Comparison of ENCODE assay signal across 21 mouse cellular contexts in genomic region chr7:138401641-138402040, GRCm38 (mm10). TPM values are rescaled to one million over a fixed set of nuclear protein-coding genes. Genes with fewer than 3 reads are reported as not detected.
DNase-seq lines count a peak whose midpoint lies in the region; ATAC-seq lines count a peak whose summit lies in the region.
"Had no signal": no experiment of that assay in that cellular context is flagged by ENCODE, and none has a peak within 500 bp of the region (broad histone marks: within the 10 kb centered on the region; RNA-seq: fewer than 3 reads in every experiment).

No protein-coding gene starts in this region.

- WGBS in liver, embryonic 11.5 days, result 84% methylated on average over 5 of the region's 5 CpGs

- ATAC-seq in liver, embryonic 11.5 days (replicated peaks; ENCODE audit: low FRiP score), result no peak
- ATAC-seq: activated CD4-positive, CD25-positive, alpha-beta regulatory T cell, adult 4 months; CD4-positive, CD25-positive, alpha-beta regulatory T cell, adult 4 months; Patski had no signal

- no peak overlapping the region for H3K27ac ChIP-seq in liver, embryonic 11.5 days (ENCODE audit: low read depth, low read length)

- no peak overlapping the region for H3K9ac ChIP-seq in liver, embryonic 11.5 days (ENCODE audit: low read depth, low read length)

- H3K4me2 ChIP-seq in liver, embryonic 11.5 days, result no peak overlapping the region

- H3K9me3 ChIP-seq in liver, embryonic 11.5 days (ENCODE audit: control insufficient read depth, low read length), result no peaks in the 10 kb centered on the region

- peaks cover 31% of the 10 kb centered on the region for H3K27me3 ChIP-seq in liver, embryonic 11.5 days (replicated peaks; ENCODE audit: control insufficient read depth, insufficient read depth, low read length)
- H3K27me3 ChIP-seq: Patski had no signal

- H3K4me1 ChIP-seq in liver, embryonic 11.5 days (replicated peaks; ENCODE audit: control insufficient read depth, insufficient read depth, low read length), result no peaks in the 10 kb centered on the region; the same call in 1 of the 2 replicates

- no peak overlapping the region for H3K4me3 ChIP-seq in liver, embryonic 11.5 days (ENCODE audit: low read depth, low read length)

- H3K36me3 ChIP-seq in liver, embryonic 11.5 days (ENCODE audit: control insufficient read depth, insufficient read depth, low read length), result no peaks in the 10 kb centered on the region
- H3K36me3 ChIP-seq: G1E had no signal

- DNase-seq in heart, adult 11 months, result peak; percentile 55
- DNase-seq in heart, adult 18-20 months, result no peak
- DNase-seq in A20 (ENCODE audit: low read depth, low spot score), result peak; percentile 77
- no peak for DNase-seq in liver, embryonic 11.5 days (ENCODE audit: low spot score)
- DNase-seq: adrenal gland, adult 2 months; adrenal gland, adult 8-10 months; adrenal gland, postnatal 10 days; adrenal gland, postnatal 14 days; adrenal gland, postnatal 25 days; adrenal gland, postnatal 36 days; B cell, adult 2 months; cerebellum, adult 11 months; cerebellum, adult 11-12 months; cerebellum, adult 18-20 months; cerebellum, adult 2 months had no signal

RNA-seq across cellular contexts. Expression of gene Tcerg1l, which starts 4.1 kb away (rescaled TPM):
- not detected for total RNA-seq in heart, adult 18-20 months (2021)
- polyA plus RNA-seq in liver, embryonic 11.5 days (2014; fragmentation: Nextera tagmentation; extraction: Ambion mirVana), result 0.74 and 0.84 TPM in 2 replicates
- total RNA-seq: MEL had no signal
- polyA plus RNA-seq: activated CD4-positive, CD25-positive, alpha-beta regulatory T cell, adult 4 months; C2C12; CD4-positive, CD25-positive, alpha-beta regulatory T cell, adult 4 months; G1E had no signal

Comparison
In these comparisons a context has a peak if more than half of its experiments do, and no peak if none do; other contexts are left out.
1. DNase-seq: peak in heart, adult 11 months (single experiment) and A20 (single experiment); none in heart, adult 18-20 months (0 of 2) and liver, embryonic 11.5 days (single experiment).